Mouse (Mus musculus) C2C12 (cell line): ENCODE data around the gene Ercc2.

Source experiments
- CEBPB ChIP-seq: IDR thresholded peaks from one replicate; pipeline ENCODE4 v1.6.1; 2011; ENCODE audit warnings: low read depth, mild to moderate bottlenecking, control low read depth, moderate library complexity
- CTCF ChIP-seq: IDR thresholded peaks from one replicate; pipeline ENCODE4 v1.5.1; 2011; ENCODE audit not compliant: control insufficient read depth, insufficient read depth, insufficient read length
- MAX ChIP-seq: IDR thresholded peaks from one replicate; pipeline ENCODE4 v1.6.1; 2011; ENCODE audit warnings: mild to moderate bottlenecking, control low read depth
- MYOD1 ChIP-seq: IDR thresholded peaks from one replicate; pipeline ENCODE4 v1.6.1; 2011; ENCODE audit warnings: low read depth; ENCODE audit not compliant: control insufficient read depth, insufficient read length
- USF1 ChIP-seq: IDR thresholded peaks from one replicate; pipeline ENCODE4 v1.6.1; 2011; ENCODE audit warnings: low read depth, mild to moderate bottlenecking, control low read depth, moderate library complexity

- TF ChIP-seq USF1 (no peak), CTCF (peak; percentile 84), MAX (no peak), MYOD1 (peak; percentile 18), CEBPB (no peak)
Measured at GRCm38 (mm10) chr7:19363881-19364280, 17.9 kb upstream of the Ercc2 start.
